Mouse (Mus musculus) megakaryocyte, adult 5-6 weeks (primary cell): ENCODE measurements at regions not wholly inside any gene's neighbourhood (a gene's known extent, or its start where the extent isn't known, plus 50 kb on each side); places are given as distances from the start of the nearest gene placed in this dataset.

Experiments used
- ATAC-seq: 2 replicates; pipeline ENCODE4 v1.8.0; 2016; ENCODE audit warnings: mild to moderate bottlenecking, inconsistent platforms; ENCODE audit not compliant: poor library complexity, severe bottlenecking

DNA sequence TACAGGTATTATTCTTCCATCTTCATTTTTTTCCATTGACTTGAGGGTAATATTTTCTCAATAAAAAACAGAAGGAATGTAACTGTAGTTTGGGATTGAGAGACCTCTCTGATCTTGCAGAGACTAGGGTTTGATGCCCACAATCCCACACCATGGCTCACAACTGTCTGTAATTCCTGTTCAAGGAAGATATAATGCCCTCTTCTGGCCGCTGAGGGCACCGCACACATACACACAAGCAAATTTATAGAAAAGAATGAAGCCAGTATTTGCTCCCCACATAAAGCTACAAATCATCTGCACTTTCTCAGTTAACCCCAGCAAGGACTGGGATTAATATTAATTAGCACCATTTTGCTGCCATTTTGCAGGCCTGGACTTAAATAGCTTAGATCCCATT is 215.6 kb downstream of the Abcc12 start:
- no peak for ATAC-seq

DNA sequence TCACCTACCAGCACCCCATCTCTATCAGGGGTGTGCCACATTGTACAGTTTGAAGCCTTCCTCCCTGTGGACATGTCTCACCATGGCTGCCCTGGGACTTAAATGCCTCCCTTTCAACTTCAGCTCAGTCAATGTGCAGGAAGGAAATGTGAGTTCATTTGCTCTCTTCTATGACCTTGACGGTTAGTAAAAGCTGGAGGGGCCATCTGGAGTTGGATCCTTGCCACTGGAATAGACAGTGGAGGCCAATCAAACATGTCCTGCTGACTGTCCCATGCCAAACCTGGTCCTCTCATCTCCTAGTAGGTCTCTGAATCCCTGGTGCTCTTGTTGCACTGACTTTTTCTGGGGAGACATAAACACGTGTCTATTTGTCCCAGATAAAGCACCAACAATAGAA is 220.2 kb downstream of the Abcc12 start:
- ATAC-seq: no peak

DNA sequence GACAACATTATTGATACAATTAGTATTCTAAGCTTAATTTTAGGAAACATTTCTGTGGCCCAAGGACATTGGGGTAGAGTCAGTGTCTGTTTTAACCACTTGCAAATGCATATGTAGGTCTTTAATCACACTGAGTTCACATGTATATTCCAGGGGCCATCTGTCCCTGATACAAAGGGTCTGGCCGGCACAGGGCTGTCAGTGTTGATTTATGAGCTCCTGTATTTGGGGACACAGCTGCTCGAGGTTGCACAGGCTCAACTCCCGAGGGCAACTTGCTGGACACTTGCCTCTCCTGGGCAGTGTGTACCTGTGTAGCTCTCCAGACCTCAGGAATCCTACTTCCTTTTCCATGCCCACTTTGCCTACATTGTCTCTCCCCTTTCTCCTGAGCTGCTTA is 221.0 kb downstream of the Abcc12 start:
- no peak for ATAC-seq

DNA sequence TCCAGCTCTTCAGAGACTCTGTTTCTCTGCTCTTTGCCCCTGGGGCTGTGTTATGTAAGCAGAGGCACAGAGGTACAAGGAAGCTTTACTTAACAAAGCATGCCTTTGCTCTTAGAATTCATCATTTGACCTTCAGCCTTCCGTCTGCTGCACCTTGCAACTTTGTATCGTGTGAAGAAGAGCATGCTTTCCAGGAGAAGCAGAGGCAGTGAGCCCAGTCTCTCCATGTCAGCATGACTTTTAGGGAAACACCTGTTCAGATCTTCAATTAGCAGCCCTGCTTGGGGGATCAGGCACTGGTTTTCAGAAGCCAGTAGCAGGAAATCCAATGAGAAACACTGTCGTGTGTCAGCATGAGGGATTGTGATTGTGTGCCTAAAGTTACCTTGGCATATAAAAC is 226.7 kb downstream of the Abcc12 start:
- no peak for ATAC-seq

DNA sequence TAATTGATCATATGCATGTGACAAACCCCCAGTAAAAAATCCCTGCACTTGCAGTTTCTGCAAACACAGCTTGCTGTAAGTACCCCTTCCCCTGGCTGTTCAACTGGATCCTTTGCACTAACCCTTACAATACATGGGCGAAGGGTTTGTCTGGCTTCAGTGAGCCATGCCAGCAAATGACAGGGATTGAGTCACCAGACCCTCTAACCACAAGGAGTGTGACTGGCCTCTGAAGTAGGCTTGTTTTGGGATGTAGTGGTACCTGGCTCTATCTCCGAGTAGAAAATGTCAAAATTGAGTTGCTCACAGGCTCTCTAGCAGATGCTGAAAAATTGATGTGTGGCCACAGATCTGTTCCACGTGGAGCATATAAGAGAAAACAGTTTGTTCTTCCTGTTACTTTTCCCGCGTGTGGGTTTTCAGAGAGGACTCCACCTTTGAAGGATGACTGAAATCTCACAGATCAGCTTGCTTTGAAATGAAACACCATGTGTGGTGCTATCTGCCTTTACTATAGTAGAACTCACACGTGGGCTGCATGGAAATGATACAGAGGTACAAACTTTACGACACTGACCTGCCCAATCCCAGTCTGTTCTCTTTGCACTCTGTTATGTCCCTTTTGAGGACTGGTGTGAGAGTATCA is 228.8 kb downstream of the Abcc12 start:
- ATAC-seq: no peak

DNA sequence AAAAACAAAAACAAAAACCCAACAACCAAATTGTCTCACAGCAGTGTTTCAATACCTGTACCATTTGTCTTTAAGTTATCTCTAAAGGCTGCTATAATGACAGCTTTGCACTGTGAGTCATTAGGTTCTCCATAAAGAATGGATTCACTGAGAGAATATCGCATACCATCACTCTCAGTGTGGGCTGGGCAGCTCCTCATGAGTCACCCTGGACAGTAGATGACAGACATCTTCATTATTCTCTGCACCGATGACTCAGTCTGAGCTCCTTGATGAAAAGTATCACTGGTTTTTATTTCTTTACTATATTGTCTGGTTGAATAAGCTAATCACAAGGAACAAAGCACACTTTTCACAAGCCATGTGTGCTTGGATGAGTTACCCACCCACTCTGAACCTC is 230.4 kb downstream of the Abcc12 start:
- ATAC-seq: no peak

DNA sequence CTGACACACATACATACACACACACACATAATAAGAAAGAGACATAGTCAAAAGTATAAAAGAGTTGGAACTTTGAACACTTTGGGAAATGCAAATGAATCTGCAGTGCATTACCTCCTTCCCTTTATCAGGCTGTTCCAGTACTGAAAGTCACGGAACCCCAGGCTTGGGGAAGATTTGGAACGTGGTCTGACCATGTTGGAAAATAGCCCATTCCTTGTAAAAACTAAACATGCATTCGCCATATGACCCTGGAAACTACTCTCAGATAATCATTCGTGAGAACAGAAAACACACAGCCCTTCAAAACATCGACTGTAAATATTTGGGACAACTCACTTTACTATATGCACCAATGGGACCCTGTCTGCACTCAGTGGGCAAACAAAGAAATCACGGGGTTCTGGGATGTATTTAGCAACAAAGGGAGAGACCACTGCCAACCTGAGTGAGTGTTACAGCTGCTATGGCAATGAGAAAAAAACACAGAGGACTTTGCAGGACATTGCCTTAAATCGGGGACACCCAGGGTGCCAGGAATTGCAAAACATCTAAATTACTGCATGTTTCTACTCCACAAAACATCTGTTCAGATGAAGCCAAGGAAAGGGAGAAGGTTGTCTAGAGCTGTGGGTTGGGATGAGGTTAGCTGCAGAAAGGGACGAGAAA is 238.3 kb downstream of the Abcc12 start:
- no peak for ATAC-seq

DNA sequence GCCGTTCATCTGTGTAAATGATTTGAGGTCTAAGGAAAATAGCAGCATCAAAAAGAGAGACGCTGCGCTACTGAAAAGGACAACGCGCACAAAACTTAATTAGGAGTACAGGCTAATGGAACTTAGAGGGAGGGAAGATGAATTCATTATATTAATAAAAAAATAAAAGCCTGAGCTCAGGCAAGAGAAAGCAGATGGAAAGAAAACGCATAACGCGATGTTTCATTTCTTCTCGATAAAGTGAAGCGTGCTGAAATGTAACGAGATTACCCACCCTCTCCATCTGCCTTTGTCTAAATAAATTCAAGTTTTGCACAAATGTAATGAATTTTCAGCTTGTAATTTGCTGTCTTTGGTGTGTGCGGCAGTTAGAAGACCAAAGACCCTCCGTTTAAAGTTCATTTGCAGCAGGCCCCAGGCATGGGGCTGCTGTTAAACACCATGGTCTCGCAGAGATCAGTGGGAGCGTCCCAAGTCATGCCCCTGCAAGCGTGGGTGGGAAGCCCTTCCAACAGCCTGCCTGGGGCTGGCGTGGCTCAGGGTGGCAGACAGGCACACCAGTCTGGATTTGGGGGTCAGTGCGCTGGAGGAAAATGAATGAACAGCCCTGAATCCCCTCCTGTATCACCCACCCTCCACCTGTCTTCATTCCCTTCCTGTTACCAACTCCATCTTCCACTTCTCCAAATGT is 241.8 kb downstream of the Abcc12 start:
- ATAC-seq: no peak

DNA sequence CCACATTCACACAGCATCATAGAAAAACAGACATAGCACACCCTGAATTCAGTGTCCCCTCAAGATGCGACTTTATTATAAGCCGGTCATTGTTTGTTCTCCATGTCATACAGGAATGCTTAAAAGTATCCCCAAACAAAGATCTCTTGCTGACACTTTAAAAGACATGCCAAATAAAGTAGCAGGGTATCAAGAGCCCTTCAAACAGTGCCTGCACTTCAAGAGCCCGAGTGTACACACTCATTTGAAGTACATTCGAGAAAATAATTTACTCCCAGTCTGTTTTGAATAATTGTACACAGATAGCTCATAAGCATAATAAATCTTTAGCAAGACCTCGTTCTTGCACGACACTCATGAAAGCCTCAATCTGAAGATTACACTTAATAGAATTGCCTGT is 249.1 kb downstream of the Abcc12 start:
- ATAC-seq: no peak

DNA sequence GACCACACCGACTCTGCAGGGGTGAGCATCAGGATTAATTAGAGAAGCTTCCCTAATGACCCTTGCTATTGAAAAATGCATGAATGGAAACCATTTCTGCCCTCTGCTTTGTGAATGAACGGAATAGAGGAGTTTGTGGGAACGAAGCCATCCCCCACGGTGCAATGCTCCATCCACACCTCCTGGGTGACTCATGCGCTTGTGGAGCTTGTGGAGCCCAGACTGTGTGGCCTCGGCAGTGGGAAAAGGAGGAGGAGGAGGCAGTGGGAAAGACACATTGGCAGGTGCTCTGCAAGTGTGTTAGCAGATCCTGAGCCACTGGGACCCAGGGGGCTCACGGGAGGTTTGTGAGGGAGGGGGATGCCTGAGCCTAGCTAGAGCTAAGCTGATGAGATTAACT is 251.9 kb downstream of the Abcc12 start:
- ATAC-seq: no peak

DNA sequence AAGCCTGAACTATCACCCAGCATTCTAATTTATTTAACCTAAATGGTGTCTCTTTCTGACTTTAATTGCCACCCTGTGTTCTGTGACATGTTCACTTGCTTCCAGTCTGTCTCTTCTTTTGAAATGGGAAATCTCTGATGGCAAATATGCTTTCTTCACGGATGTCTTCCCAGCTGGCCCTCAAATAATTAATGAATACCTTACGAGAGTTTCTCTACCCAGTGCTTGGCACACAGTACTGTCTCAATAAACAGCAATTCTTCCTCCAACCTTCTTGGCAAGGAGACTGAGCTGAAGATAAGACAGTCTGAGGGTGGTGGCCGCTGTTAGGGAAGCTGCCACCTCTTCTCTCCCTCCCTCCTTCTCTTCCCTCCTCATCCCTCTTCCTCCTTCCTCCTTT is 252.5 kb downstream of the Abcc12 start:
- ATAC-seq: no peak

DNA sequence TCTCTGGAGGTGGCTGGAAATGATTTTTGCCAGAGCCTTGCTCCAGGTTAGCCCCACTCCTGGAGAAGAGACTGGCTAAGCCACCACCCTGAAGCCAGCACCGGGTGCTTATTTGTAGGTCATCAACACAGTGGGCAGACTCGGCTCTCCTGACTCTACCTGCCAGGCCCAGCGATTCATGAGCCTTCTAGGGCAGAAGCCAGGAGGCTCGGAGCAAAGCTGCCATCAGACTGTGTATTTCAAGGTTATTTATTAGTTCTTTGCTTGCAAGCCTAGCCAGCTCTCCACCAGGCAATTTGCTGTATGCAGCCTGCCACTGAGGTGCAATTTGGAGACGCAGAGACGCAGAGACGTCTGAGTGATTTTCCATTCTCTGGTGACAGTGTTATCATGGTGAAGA is 255.4 kb downstream of the Abcc12 start:
- ATAC-seq: no peak

DNA sequence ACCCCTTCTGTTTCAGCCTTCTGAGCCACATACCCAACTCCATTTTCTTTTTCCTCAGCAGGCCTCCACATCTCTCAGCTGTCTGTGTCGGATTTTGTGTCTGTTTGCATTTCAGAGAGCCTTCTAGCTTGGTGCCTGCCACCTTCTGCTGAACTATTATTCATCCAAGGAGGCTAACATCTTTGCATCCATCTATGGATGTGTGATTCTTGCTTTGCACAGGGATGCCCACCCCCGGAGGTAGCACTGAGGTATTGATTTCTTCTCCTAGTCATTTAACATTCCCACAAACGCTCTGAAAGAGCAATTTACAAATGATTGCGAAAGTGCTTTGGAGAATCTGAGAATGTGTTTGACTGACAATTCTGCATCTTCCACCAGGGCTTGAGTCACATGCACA is 255.9 kb downstream of the Abcc12 start:
- ATAC-seq: no peak

DNA sequence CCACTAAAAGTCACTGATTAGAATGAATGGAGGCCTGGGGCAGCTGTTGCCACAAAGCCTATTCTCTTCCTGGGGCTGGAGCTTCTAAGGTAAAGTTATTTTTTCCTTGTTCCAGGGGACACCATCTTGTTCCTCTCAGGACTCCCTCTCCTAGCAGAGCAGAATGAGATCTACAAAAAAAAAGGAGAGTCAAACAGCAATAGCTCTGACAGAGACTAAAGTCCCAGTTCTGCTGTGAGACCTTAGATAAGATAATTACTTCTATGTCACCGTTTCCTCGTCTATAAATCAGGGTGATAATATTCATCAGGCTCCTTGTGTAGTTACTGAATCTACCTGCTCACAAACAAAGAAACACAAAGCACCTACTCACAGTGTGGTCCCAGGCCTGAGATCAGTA is 256.7 kb downstream of the Abcc12 start:
- ATAC-seq: no peak

DNA sequence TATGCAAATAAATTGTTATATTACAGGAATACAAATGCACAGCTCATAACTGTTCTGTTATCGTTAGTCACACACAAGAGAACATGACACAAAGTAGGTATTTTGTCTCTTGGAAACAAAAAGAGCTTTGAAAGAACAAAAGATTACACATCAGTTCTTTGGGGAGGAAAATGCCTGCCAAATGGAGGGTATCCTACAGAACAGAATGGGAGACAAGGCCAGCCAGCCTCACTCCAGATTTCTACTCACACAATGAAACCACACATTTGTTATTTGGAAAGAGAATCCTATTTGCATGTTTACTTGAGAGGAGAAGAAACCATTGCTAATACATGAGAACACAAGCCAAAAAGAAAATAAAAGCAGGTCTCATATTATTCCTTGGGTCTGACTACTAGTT is 258.0 kb downstream of the Abcc12 start:
- ATAC-seq: no peak

DNA sequence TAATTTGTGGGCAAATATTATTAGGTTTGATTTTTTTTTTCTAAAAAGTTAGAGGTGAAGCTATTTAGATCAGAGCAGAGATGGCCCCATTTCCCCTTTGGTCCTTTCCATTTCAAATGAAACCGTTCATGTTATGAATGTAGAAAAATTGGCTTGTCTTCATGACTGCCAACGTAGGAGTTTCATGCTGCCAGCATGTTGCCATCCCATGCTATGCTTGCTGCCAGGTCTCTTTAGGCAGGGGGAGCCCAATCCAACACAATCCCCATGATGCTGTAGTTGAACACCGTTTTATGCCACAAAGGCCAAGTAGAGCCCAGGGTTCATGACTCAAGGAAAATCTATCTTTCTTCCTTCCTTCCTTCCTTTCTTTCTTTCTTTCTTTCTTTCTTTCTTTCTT is 259.5 kb downstream of the Abcc12 start:
- ATAC-seq: no peak

DNA sequence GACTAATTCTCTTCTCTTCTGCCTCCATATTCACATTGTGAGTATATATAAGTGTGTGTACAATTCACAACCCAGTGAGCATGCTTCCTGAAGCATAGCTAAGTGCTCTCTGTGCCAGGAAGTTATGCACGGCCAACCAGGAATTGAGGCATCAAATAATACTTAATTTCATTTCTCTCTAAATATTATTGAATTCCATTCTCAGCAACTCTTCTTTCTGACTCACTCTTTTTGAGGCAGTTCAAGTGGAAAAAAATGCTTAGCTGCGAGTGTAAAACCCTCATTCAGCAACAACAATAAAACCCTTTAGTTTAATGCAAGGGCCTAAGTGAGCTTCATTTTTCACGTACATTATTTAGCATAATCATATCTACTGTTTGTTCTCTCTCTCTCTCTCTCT is 262.0 kb downstream of the Abcc12 start:
- no peak for ATAC-seq

DNA sequence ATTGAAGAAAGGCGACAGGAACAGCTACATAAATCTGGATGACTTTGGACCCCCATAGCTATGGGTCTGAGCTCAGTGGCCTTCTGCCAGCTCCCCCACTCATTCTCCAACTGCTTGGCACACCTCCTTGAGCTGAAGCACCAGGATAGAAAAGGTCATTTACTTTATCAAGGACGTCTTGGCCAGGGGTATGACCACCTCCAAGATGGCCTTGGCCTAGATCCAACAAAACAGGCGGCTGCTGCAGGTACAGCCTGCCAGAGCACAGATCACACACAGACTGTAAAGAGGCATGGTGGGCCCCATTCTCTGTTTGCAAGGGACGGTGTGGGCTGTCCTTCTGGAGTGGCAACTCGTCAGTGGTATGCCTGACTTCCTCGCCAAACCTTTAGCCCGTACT is 264.2 kb downstream of the Abcc12 start:
- no peak for ATAC-seq

DNA sequence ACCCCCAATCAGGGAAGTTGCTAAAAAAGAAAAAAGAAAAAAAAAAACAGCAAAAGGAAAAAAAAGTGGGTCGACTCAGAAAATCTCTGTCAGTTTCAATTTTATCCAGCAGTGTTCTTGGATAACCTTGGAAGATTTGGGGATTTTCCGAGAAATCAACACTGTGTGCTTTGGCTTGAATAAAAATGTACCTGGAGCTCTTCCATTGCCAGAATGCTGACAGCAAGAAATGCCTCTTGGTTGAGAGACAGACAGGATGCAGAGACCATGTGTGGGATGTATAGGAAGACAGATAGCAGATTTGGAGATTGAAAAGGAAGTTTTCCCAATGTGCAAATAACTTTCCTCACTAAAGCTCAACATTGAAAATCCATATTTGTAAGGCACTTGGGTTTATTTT is 271.0 kb downstream of the Abcc12 start:
- no peak for ATAC-seq

DNA sequence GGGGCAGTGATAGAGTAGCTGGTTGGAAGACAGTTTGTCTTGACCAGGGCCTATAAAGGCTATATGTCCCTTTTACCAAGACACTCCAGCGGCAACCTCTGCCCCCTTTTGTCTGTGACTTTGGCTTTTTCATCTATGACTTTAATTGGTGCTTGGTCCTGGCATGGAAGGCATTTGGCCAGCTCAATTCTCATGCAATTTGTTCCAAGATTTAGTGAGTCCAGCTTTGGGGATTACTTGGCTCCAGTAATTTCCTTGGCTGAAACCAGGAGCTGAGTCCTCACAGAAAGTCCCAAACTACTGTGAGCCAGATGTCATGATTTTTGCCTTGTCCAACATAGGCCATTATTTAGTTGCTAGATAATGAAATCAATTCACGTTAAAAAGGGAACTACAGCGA is 273.1 kb downstream of the Abcc12 start:
- no peak for ATAC-seq

DNA sequence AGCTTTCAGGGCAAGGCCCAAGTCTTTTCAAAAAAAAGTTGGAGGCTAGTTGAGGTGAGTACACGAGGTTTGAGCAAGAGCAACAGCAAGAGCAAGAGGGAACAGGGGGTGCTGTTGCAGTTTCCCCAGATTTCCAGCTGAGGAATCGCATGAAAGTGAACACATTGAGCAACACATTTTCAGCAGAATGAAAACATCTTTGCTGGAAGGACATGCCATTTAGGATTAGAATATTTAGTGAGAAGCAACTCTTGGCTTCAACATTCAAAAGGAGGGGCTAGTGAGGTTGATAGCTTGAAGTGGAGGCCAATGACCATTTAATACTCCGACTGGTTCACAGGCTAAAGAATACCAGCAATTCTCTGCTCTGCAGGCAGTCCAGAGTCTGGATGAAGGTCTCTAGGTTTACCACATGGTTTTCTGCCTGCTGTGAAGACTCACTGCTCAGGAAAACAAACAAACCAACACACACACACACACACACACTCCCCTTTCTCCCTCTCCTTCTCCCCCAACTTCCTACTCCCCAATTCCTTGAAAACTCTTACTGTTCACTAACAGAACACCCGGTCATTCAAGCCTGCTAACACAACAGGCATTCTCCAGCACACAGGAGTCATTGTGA is 278.5 kb downstream of the Abcc12 start:
- no peak for ATAC-seq
